Mouse (Mus musculus): ENCODE data around the gene Slc7a7.

GRCm38 (mm10) chr14:54329201-54329600 is 88.4 kb downstream of the Slc7a7 start:
- TF ChIP-seq CTCF (IDR thresholded peaks at IDR 0.05; ENCODE audit: extremely low read depth, insufficient read length, insufficient replicate concordance, low read depth, low read length) = no peak
- TF ChIP-seq POLR2A (IDR thresholded peaks at IDR 0.05; ENCODE audit: low read depth, low read length) = no peak

All from small intestine, adult 2 months (tissue).